Mouse (Mus musculus) G1E-ER4 (cell line): ENCODE results near the gene Gm19426. TPM values are rescaled to one million over a fixed set of nuclear protein-coding genes. Genes with fewer than 3 reads are reported as not detected.

Source experiments
- GATA1 ChIP-seq: IDR thresholded peaks from one replicate; pipeline ENCODE4 v1.8.0; 2012; ENCODE audit warnings: low read length, inconsistent platforms
- polyA plus RNA-seq: library from polyadenylated mRNA; stranded (reverse); fragments of >175 nt; gene quantifications from 2 replicates; pipeline ENCODE4 v1.2.3, GENCODE M21; 2012

Gm19426 gene
- polyA plus RNA-seq, 1 experiment: not detected

GRCm38 (mm10) chr2:84715562-84716361, 27.7 kb downstream of the Gm19426 start:
- TF ChIP-seq GATA1: no peak

DNA sequence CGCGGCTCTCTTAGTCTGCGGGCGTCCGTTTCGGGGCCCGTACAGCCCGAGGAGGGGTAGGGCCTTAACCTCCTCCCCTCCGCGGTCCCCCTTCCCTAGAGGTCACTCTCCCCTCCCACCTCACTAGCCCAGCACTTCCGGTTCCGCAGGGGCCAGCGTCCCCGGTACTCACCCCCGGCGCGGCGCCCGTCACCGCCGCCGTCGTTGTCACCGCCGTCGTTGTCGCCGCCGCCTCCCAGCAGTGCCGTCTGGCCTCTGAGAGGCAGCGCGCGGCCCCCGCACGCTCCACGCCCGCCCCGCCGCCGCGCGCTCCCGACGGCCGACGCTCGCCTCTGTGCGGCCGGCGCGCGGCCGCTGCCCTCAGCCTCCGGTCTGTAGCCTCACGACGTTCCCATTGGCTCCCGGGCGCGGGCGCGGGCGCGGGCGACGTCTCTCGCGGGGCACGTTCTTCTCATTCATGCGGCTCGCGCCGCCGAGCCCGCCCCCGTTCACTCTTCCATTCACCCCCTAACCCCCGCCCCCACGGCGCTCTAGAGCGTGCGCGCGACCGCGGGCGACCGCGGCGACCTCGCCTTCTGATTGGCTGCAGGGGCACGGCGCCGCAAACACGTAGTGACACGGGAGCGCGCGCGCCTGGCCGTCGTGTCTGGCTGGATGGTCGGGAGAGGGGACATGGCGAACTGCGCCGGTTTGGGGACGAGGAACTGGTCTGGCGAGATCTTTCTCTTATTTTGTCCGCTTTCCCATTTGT, 28.5 kb downstream of the Gm19426 start, which contains the start of gene Zdhhc5:
Zdhhc5 (minus strand) TSS at position 370 of the 751 bp plus-strand sequence.
- no peak for TF ChIP-seq GATA1

DNA sequence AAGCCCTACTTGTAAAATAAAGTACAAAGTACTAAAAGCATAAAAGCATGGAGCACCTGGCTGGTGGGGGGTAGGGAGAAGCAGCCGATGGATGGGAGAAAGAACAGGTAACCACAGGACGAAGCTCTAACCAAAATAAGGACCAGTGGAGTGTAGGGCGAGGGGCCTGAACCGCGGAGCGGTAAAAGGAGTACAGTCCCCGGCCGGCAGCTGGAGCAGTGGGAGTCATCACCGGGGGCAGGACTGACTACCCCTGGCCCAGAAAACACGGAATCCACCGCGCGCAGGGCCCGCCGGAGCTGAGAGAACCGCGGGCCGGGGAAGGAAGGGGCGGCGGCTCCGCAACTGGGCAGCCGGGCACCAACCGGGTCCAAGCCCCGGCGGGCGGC, 29.0 kb downstream of the Gm19426 start:
- no peak for TF ChIP-seq GATA1

DNA sequence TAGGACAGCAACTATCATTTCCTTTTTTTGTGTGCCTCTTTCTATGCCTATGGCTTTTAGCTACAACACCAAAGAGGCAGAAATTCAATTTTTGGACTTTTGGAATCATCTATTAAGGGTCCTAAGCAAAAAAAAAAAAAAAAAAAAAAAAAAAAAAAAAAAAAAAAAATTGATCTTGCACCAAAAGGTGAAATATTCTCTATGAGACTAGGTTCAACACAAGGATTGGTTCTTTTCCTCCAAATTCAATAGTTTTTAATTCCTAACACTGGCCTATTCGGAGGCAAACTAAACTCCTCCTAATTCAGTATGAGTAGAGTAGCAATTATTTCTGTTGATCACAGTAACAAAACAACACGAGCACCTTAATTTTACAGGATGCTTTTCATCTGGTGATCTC, 31.6 kb downstream of the Gm19426 start:
- TF ChIP-seq GATA1: no peak

- TF ChIP-seq GATA1: no peak
Measured at GRCm38 (mm10) chr2:84707523-84707922, 35.9 kb downstream of the Gm19426 start.

GRCm38 (mm10) chr2:84705295-84705694, 38.2 kb downstream of the Gm19426 start:
- no peak for TF ChIP-seq GATA1

DNA sequence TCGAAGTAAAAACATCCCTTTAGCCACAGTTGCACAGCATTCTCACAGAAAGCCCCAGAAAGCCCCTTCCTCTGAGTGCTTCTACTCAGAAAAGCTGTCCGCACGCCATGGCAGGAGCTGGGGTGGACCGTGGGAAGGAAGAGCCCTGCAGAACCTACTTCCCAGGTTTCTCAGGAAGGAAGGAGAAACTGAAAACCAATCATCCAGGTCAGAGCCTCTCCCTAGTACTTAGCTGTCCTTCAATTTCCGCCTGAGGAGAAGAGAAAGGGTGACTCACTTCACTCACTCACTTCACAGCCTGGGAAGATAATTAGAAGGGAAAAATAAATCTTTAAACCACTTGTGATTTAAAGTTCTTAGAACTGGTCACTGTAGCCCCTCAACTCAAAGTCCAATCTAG, 39.1 kb downstream of the Gm19426 start:
- no peak for TF ChIP-seq GATA1

DNA sequence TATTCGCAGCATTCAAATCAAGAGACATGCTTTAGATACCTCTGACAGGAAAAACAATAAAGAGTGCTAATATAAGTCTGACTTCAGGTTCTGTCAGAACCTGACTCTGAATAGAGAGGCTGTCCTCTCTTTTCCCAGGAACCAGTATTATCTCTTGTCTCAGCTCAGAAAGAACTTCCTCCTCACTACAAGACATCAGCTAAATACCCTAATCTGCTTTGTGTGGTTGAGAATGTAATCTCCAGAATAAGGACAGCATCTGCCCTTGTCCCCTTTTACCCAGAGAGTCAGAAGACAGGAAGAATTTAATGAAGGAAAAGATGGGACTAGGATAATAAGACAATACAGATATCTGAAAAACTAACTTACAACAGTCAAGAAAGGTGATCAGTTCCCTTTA, 40.0 kb downstream of the Gm19426 start:
- peak; percentile 51 for TF ChIP-seq GATA1

DNA sequence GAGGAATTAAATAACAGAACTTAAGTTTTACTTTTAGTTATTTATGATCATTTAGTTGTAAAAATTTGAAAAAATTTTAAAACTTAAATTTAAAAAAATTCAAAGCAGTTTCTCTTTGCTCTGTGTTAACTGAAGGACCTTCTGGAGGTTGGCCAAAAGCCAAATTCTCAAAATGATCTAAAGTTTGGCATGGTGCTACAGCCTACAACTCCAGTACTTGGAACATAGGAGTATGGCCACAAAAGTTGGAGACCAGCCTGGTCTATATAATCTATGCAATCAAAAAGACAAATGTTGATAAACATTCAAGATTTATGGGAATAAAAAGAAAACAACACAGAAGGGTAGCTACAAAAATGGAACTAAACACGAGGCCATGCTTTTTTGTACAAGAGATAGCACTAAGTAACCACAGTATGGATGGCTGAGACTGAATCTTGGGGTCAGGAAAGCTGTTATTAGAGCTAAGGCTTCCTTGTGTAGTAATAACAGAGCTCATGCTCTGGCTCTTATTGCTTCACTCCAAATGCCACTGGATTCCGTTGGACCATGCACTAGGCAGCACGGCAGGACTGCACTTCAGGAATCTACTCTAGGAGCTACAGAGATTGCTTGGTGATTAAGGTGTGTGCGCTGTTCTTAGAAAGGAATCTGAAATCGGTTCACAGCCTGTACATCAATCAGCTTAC, 48.3 kb downstream of the Gm19426 start:
- TF ChIP-seq GATA1: no peak

Other genes with a start within 250 kb of the Gm19426 start
- gene Ctnnd1, start 92.9 kb downstream of the Gm19426 start, polyA plus RNA-seq: 10.8 and 13.2 TPM in 2 replicates
- not detected in 2 replicates for gene Btbd18, start 84.6 kb downstream of the Gm19426 start, polyA plus RNA-seq
- gene Selenoh, start 72.9 kb downstream of the Gm19426 start, polyA plus RNA-seq: 410 and 495 TPM in 2 replicates
- gene Gm28635, start 65.6 kb downstream of the Gm19426 start, polyA plus RNA-seq: not detected in 2 replicates
- 26.7 and 30.6 TPM in 2 replicates for gene Med19, start 65.3 kb downstream of the Gm19426 start, polyA plus RNA-seq
- 3.4 and 5.5 TPM in 2 replicates for gene Tmx2, start 64.5 kb downstream of the Gm19426 start, polyA plus RNA-seq
- 28.6 and 31.5 TPM in 2 replicates for gene Zdhhc5, start 28.5 kb downstream of the Gm19426 start, polyA plus RNA-seq
- gene Clp1, start 16.3 kb downstream of the Gm19426 start, polyA plus RNA-seq: 0.71 and 0.84 TPM in 2 replicates
- 1.4 TPM in 2 replicates for gene Ypel4, start 9.6 kb downstream of the Gm19426 start, polyA plus RNA-seq
- not detected in 2 replicates for gene Serping1, start 31.8 kb upstream of the Gm19426 start, polyA plus RNA-seq
- gene Ube2l6, start 55.2 kb upstream of the Gm19426 start, polyA plus RNA-seq: 1.5 and 5.3 TPM in 2 replicates
- not detected in 2 replicates for gene Smtnl1, start 79.0 kb upstream of the Gm19426 start, polyA plus RNA-seq
- 13.4 and 17.2 TPM in 2 replicates for gene Timm10, start 83.3 kb upstream of the Gm19426 start, polyA plus RNA-seq
- not detected in 2 replicates for gene Slc43a1, start 95.2 kb upstream of the Gm19426 start, polyA plus RNA-seq
- not detected in 2 replicates for gene Rtn4rl2, start 143.1 kb upstream of the Gm19426 start, polyA plus RNA-seq
- 16.5 and 23.1 TPM in 2 replicates for gene Slc43a3, start 192.9 kb upstream of the Gm19426 start, polyA plus RNA-seq
- gene Prg2, start 236.8 kb upstream of the Gm19426 start, polyA plus RNA-seq: not detected in 2 replicates
- gene Prg3, start 244.6 kb upstream of the Gm19426 start, polyA plus RNA-seq: not detected in 2 replicates